Mouse (Mus musculus) layer of hippocampus, postnatal 10 days (tissue): ENCODE measurements at regions not wholly inside any gene's neighbourhood (a gene's known extent, or its start where the extent isn't known, plus 50 kb on each side); places are given as distances from the start of the nearest gene placed in this dataset.

Experiments
- DNase-seq, 2 experiments: peaks; one replicate each; pipeline ENCODE4 v3.0.0; 2021; ENCODE audit warnings: low spot score in 2 of 2

GRCm38 (mm10) chr6:100143586-100144301 is 143.5 kb downstream of the Rybp start:
- DNase-seq: peak; percentile 89

GRCm38 (mm10) chr6:100141225-100141624 is 146.1 kb downstream of the Rybp start:
- DNase-seq: no peak

- no peak for DNase-seq
Measured at GRCm38 (mm10) chr6:100140581-100141114, 146.6 kb downstream of the Rybp start.

- no peak for DNase-seq
Measured at GRCm38 (mm10) chr6:100139809-100140208, 147.5 kb downstream of the Rybp start.

GRCm38 (mm10) chr6:100138659-100139058 is 148.6 kb downstream of the Rybp start:
- no peak for DNase-seq

GRCm38 (mm10) chr6:100135177-100135576 is 152.1 kb downstream of the Rybp start:
- no peak for DNase-seq

- DNase-seq: no peak
Measured at GRCm38 (mm10) chr6:100133970-100134369, 153.3 kb downstream of the Rybp start.

- DNase-seq: no peak
Measured at GRCm38 (mm10) chr6:100132916-100133600, 154.2 kb downstream of the Rybp start.

- DNase-seq: peak; percentile 86
Measured at GRCm38 (mm10) chr6:100127221-100128143, 159.8 kb downstream of the Rybp start.

- no peak for DNase-seq
Measured at GRCm38 (mm10) chr6:100126736-100127135, 160.5 kb downstream of the Rybp start.

- DNase-seq: no peak
Measured at GRCm38 (mm10) chr6:100126326-100126725, 161.0 kb downstream of the Rybp start.

- no peak for DNase-seq
Measured at GRCm38 (mm10) chr6:100121240-100121639, 166.0 kb downstream of the Rybp start.

GRCm38 (mm10) chr6:100120017-100120944 is 167.0 kb downstream of the Rybp start:
- no peak for DNase-seq

- no peak for DNase-seq
Measured at GRCm38 (mm10) chr6:100117084-100117483, 170.2 kb downstream of the Rybp start.

- DNase-seq: no peak
Measured at GRCm38 (mm10) chr6:100113393-100114137, 173.7 kb downstream of the Rybp start.

- no peak for DNase-seq
Measured at GRCm38 (mm10) chr6:100110981-100111660, 176.2 kb downstream of the Rybp start.

- no peak for DNase-seq
Measured at GRCm38 (mm10) chr6:100109979-100110378, 177.3 kb downstream of the Rybp start.

- DNase-seq: no peak
Measured at GRCm38 (mm10) chr6:100109351-100109750, 177.9 kb downstream of the Rybp start.

- DNase-seq: no peak
Measured at GRCm38 (mm10) chr6:100107508-100107907, 179.8 kb downstream of the Rybp start.
